Mouse (Mus musculus) thymus, adult 2 months (tissue): Measurements from ENCODE around the gene Fam173a.

Experiments
- CTCF ChIP-seq: fragments of 200-500 bp; IDR thresholded peaks from 2 replicates; pipeline ENCODE4 v1.5.1; 2012; ENCODE audit warnings: mild to moderate bottlenecking, control low read depth, low read length, moderate library complexity, borderline replicate concordance; ENCODE audit not compliant: control insufficient read depth, poor library complexity, insufficient read depth; ENCODE audit errors: extremely low read depth
- POLR2A ChIP-seq: fragments of 200-500 bp; IDR thresholded peaks from 2 replicates; pipeline ENCODE4 v1.6.1; 2012; ENCODE audit warnings: mild to moderate bottlenecking, low read length, control low read depth, moderate library complexity; ENCODE audit not compliant: control insufficient read depth, poor library complexity, insufficient read depth; ENCODE audit errors: extremely low read depth

- TF ChIP-seq CTCF (0 out of 2 replicates have a peak, but pooled peaks have one; percentile 15), POLR2A (peak; percentile 71; the same call in 1 of the 2 replicates)
Observed at GRCm38 (mm10) chr17:25828712-25829557, 36.2 kb upstream of the Fam173a start, which contains the start of gene Jmjd8.
